Mouse (Mus musculus): ENCODE measurements around the gene Rab24. TPM values are rescaled to one million over a fixed set of nuclear protein-coding genes. Genes with fewer than 3 reads are reported as not detected.

Gene Rab24
- 99.1 and 105 TPM in 2 replicates for polyA plus RNA-seq (2015; fragmentation: Nextera tagmentation; extraction: Ambion mirVana)

- DNase-seq (ENCODE audit: low spot score), result peak; percentile 94
Measured at GRCm38 (mm10) chr13:55321434-55322129, at the start of gene Rab24. TSS of gene Rab24 (minus strand) at chr13:55321946.

- DNase-seq (ENCODE audit: low spot score), result no peak
Measured at GRCm38 (mm10) chr13:55371007-55371681, 49.4 kb upstream of the Rab24 start.

GRCm38 (mm10) chr13:55370234-55370633 lies 48.5 kb upstream of the Rab24 start:
- no peak for DNase-seq (ENCODE audit: low spot score)

DNA sequence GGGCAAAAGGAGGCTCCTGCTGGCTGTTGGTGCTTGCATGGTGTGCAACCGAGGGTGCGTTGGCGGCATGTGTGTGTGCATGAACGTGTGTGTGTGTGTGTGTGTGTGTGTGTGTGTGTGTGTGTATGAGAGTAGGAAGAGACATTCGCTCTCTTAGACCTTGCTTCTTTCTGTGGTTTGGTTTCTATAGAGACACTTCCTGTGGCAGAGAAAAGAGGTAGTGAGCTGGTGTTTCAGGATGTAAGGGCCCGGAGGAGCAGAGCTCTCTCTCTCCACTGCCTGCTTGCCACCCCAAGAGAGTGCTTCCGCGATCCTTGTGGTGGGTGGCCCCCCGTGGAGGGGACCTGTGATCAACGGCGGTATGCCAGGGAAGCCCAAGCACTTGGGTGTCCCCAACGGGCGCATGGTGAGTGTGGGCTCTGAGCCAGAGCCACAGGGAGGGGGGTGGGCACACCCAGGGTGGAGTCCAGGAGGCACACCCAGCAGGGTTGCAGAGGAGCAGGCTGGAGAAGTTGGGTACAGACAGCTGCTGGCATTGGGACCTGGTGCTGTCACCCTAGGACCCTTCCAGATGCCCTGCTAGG lies 47.9 kb upstream of the Rab24 start, which contains the start of gene Rgs14:
Rgs14 (plus strand) TSS at position 202 of the 584 bp plus-strand sequence.
- DNase-seq (ENCODE audit: low spot score), result peak; percentile 91

GRCm38 (mm10) chr13:55368401-55368800 lies 46.7 kb upstream of the Rab24 start:
- DNase-seq (ENCODE audit: low spot score), result no peak

DNA sequence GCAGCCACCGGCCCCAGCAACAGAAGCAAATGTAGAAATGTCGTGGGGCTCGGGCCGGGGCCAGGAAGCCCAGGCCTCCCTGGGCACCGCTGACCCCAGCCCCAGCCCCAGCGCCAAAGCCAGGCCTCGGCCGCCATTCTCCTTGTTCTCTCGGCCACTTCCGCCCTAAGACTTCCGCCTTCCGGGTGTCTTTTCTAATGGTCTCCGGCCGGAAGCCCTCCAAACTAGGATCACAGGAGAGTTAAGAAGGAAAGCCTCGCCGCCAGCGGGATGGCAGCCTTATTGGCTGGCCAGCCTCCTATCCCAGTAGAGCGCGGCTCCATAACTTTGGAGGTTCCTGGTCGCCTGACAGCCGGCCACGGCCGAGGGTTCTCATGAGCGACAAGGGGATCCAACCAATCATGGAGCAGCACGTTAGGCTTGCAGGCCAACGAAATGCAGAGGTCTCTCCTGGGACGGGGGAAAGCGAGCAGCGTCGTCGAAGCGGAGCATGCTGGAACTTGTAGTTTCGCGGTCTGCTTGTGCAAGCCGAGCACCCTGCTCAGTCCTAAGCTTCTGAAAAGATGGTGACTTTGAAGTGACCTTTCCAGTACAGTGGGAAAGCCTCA lies 40.8 kb upstream of the Rab24 start, which contains the start of gene Lman2:
Lman2 (minus strand) TSS at position 331 of the 608 bp plus-strand sequence.
- DNase-seq (ENCODE audit: low spot score), result peak; percentile 94

GRCm38 (mm10) chr13:55361974-55362452 lies 40.3 kb upstream of the Rab24 start:
- DNase-seq (ENCODE audit: low spot score), result peak; percentile 35

- no peak for DNase-seq (ENCODE audit: low spot score)
Measured at GRCm38 (mm10) chr13:55361145-55361544, 39.4 kb upstream of the Rab24 start.

DNA sequence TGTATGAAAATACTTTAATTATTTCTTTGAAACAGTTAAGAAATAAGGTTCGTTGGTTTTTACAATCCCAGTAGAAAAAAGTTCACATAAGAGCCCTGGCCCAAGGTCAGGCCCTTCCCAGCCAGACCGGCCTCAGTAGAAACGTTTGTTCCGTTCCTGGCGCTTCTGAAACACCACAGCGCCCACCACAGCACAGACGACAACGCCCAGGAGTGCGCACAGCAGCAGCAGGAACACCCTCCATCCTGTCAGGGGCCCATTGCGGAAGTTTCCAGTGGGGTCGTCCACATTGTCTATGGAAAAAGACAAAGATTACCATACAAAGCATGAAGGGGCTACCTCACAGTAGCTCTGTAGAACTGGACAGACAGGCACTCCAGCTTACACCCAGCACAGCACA lies 25.0 kb upstream of the Rab24 start:
- DNase-seq (ENCODE audit: low spot score), result no peak

DNA sequence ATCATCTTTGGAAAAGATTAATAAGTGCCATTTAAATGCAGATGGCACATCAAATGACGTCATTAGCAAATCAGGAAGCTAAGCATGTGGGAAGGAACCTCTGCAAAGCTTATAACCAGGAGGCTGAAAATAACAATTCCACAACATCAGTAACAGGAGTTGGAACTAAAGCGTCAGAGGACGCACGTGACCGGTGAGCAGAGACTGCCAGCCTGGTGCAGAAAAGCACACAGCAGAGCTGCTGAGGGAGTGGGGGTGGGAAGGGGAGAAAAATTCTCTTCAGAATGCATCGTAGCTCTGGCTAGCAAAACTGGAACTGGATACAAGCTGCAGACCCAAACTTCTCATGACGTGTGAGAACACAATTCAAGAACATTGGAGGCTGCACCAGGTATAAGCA lies 22.5 kb upstream of the Rab24 start:
- DNase-seq (ENCODE audit: low spot score), result no peak

DNA sequence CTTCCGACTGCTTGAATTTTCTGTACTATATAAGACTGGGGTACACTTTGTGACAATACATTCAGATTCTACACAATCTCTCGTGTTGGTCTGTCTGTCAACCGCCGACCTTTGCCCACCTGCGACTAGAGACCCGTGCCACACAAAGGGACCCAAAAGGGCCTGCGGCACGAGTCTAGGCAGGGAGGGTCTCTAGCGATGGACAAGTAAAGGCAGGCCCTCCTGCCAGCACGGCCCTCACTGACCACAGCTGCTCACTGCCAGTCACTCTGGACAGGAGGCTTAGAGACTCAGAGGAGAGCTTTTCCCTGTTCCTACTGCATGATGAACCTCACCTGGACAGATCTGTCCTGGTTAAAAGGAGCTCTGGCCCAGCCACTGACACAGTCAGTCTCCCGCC lies 20.7 kb upstream of the Rab24 start:
- no peak for DNase-seq (ENCODE audit: low spot score)

- no peak for DNase-seq (ENCODE audit: low spot score)
Measured at GRCm38 (mm10) chr13:55339259-55339658, 17.5 kb upstream of the Rab24 start.

- no peak for DNase-seq (ENCODE audit: low spot score)
Measured at GRCm38 (mm10) chr13:55338131-55339054, 16.6 kb upstream of the Rab24 start.

DNA sequence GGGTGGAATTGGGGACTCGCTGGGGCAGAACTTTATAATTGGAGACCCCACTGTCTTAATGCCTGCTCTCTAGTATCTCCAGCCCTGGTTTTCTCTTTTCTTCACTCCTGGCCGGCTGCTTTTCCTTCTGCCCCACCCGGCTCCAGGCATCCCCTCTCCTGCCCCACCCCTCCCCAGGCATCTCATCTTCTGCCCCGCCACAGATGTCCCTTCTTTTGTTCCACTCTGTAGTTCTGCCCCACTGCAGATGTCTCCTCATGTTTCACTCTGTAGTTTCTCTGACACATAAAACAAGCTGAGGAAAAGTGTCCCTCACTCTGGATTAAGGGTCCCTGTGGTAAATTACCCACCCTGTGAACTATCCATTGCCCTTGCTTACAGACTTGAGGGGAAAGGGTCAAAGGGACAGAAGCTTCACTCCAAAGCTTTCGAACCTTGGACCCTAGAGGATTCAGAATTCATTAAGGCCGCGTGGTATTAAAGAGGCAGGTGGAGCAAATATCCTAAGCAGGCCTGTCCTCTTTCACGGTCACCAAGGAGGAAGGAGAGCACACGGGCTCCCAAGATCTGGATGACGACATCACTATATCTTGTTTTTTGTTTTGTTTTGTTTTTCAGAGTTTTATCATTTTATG lies 15.7 kb upstream of the Rab24 start:
- no peak for DNase-seq (ENCODE audit: low spot score)

DNA sequence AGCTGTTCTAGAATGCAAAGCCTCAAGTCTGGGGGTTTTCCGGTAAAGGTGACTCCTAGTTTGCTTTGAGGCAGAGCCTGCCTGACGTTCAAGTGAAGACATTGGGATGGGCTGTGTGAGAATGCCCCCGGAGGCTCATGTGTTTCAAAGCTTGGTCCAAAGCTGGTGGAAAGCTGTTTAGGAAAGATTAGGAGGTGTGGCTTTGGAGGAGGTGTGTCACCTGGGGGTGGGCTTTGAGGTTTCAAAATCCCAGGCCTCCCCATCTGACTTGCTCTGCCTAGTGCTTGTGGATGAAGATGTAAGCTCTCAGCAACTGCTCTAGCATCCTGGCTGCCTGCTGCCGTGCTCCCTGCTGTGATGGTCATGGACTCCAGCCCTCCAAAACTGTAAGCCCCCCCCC lies 14.0 kb upstream of the Rab24 start:
- DNase-seq (ENCODE audit: low spot score), result no peak

GRCm38 (mm10) chr13:55332331-55332730 lies 10.6 kb upstream of the Rab24 start:
- DNase-seq (ENCODE audit: low spot score), result no peak

DNA sequence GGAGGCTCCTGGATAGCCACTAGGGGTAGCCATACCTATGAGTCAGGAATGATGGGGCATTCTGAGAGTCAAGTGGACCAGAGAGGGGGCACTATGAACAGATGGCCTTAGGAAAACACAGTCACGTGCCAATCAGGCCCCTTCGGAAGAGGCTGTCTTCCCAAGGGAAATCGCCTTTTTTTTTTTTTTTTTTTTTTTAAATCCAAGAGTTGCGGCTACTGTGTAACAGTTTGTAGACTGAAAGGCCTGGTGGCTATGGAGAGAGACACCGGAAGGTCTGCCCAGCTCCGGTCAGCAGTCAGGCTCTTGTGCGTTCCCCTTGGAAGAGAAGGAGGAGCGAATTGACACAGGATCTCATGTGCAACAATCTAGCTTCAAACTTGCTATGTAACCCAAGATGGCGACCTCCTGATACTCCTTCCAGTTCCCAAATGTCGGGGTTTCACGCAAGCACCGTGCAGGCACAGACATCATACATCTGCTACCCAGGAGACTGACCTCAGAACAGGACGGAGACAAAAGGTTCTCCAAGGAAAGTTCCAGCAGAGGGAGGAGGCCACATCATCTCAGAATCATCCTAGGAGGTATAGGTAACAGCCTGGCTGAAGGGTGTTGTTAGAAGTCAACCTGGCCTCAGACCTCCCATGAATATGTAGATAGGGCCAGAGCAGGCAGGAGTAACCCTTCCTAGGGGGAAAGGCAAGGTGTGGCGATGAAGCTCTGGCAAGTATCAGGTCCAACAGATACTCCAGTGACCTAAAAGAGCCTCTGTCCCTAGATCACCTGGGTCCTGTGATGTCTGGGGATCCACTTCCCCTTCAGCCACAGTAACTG lies 9.0 kb upstream of the Rab24 start:
- DNase-seq (ENCODE audit: low spot score), result no peak

DNA sequence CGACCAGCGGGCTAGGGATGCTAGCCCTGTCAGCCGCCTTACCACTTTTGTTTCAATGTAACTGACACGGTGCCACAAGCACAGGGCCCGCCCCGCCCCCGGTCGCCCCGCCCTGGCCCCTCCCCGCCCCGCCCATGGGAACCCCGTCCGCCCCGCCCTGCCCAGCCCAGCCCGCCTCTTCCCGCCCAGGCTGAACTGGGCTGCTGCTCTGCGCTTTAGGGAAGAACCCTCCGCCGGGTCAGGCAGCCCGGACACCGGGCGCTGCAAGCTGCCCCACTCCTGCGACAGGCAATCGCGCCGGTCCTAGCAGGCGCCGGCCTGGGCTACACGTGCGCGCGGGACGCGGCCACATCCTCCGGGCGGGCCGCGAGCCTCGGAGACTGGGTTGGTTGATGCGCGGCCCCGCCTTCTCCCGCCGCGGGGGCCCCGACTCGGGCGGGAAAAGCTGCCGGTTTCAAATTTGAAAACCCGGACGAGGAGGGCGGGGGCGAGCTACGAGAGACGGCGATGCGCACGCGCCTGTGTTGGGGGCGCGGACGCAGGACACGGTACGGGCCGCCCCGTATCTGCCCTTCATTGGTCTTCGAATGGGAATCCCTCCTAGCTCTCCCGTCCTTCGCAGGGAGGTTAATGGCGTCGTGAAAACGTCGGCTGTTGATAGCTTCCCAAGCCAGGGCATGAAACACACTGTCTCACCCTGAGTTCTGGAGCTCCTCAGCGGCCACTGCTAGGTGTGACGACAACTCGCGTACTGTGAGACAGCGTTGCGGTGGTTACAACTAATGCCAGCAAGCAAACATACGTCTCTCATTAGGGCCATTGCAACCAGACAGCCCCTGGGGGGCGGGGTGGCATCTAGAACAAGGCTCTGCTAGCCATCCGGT lies 8.2 kb upstream of the Rab24 start, which contains the start of gene Mxd3:
Mxd3 (minus strand) TSS at position 141 of the 884 bp plus-strand sequence.
- DNase-seq (ENCODE audit: low spot score), result peak; percentile 92

All from thymus, postnatal 0 days (tissue).